Mouse (Mus musculus) forebrain, embryonic 11.5 days (tissue): ENCODE data around the gene Kcnk2. TPM values are rescaled to one million over a fixed set of nuclear protein-coding genes. Genes with fewer than 3 reads are reported as not detected.

Experiments
- ATAC-seq: fragments of 200-750 bp; cut with Nextera tagmentation; replicated peaks from 2 replicates; pipeline ENCODE4 v1.8.0; 2017; ENCODE audit warnings: moderate TSS enrichment; ENCODE audit not compliant: low FRiP score
- DNase-seq: peaks from one replicate; pipeline ENCODE4 v3.0.0-alpha.2; 2017; ENCODE audit warnings: low spot score
- H3K27ac ChIP-seq: fragments of 300-500 bp; sonication (generic); 2 replicates; pipeline ENCODE4 v1.5.1; 2014; ENCODE audit warnings: low read depth, low read length
- H3K27me3 ChIP-seq: fragments of 300-500 bp; sonication (generic); 2 replicates; pipeline ENCODE4 v1.6.1; 2014; ENCODE audit warnings: mild to moderate bottlenecking, low read length, mixed read lengths; ENCODE audit not compliant: control insufficient read depth, insufficient read depth
- H3K36me3 ChIP-seq: fragments of 300-500 bp; sonication (generic); 2 replicates; pipeline ENCODE4 v1.6.1; 2014; ENCODE audit warnings: mild to moderate bottlenecking, low read length, moderate library complexity, mixed read lengths; ENCODE audit not compliant: control insufficient read depth, insufficient read depth
- H3K4me1 ChIP-seq: fragments of 300-500 bp; sonication (generic); replicated peaks from 2 replicates; pipeline ENCODE4 v1.6.1; 2014; ENCODE audit warnings: low read length, mixed read lengths; ENCODE audit not compliant: control insufficient read depth, insufficient read depth
- H3K4me2 ChIP-seq: fragments of 300-500 bp; sonication (generic); 2 replicates; pipeline ENCODE4 v1.6.1; 2014; ENCODE audit warnings: low read depth, mild to moderate bottlenecking, low read length, moderate library complexity, mixed read lengths; ENCODE audit not compliant: severe bottlenecking
- H3K4me3 ChIP-seq: fragments of 300-500 bp; sonication (generic); 2 replicates; pipeline ENCODE4 v1.5.1; 2014; ENCODE audit warnings: low read depth, low read length
- H3K9ac ChIP-seq: fragments of 300-500 bp; sonication (generic); 2 replicates; pipeline ENCODE4 v1.6.1; 2014; ENCODE audit warnings: low read length
- H3K9me3 ChIP-seq: fragments of 300-500 bp; sonication (generic); 2 replicates; pipeline ENCODE4 v1.6.1; 2016; ENCODE audit warnings: low read length, mixed read lengths; ENCODE audit not compliant: control insufficient read depth
- WGBS: fragments of 180-500 bp; shearing (Covaris S2); extraction: QIAGEN DNeasy Blood & Tissue Kit; methylation state at CpG from one replicate; pipeline ENCODE4 v1.1.7; 2014; 5-methylcytosine and 5-hydroxymethylcytosine counted together
- polyA plus RNA-seq: library from polyadenylated mRNA; unstranded; fragments of >200 nt; fragmentation: Nextera tagmentation; extraction: Ambion mirVana; gene quantifications from 2 replicates; pipeline ENCODE4 v1.2.1, GENCODE M21; 2014

Gene Kcnk2
- polyA plus RNA-seq, 1 experiment from 2014 or later, result 6.5 TPM

- H3K9me3 ChIP-seq, result no peaks in the 10 kb centered on the region
- H3K27ac ChIP-seq, result no peak overlapping the region
- no peaks in the 10 kb centered on the region for H3K27me3 ChIP-seq
- H3K4me2 ChIP-seq, result no peak overlapping the region
- ATAC-seq, result no peak
- WGBS, result 82% methylated on average over 4 of the region's 4 CpGs
- H3K9ac ChIP-seq, result no peak overlapping the region
- H3K36me3 ChIP-seq, result no peaks in the 10 kb centered on the region
- no peak overlapping the region for H3K4me3 ChIP-seq
- no peak for DNase-seq
- H3K4me1 ChIP-seq, result no peaks in the 10 kb centered on the region
Observed at GRCm38 (mm10) chr1:189359699-189360098, 42.4 kb downstream of the Kcnk2 start.

GRCm38 (mm10) chr1:189353887-189354286 lies 48.2 kb downstream of the Kcnk2 start:
- Histone ChIP-seq H3K27me3 (no peaks in the 10 kb centered on the region), H3K36me3 (no peaks in the 10 kb centered on the region), H3K4me1 (no peaks in the 10 kb centered on the region), H3K4me3 (no peak overlapping the region), H3K4me2 (no peak overlapping the region), H3K9me3 (no peaks in the 10 kb centered on the region), H3K9ac (no peak overlapping the region), H3K27ac (no peak overlapping the region)
- DNase-seq, result no peak
- 88% methylated on average over 1 of the region's 1 CpGs for WGBS
- ATAC-seq, result no peak

- no peaks in the 10 kb centered on the region for H3K4me1 ChIP-seq
- 92% methylated on average over 6 of the region's 6 CpGs for WGBS
Observed at GRCm38 (mm10) chr1:189351804-189352203, 50.3 kb downstream of the Kcnk2 start.

GRCm38 (mm10) chr1:189349205-189349604 lies 52.9 kb downstream of the Kcnk2 start:
- no peak overlapping the region for H3K9ac ChIP-seq
- H3K4me1 ChIP-seq, result no peaks in the 10 kb centered on the region
- WGBS, result 94% methylated on average over 5 of the region's 5 CpGs
- H3K9me3 ChIP-seq, result no peaks in the 10 kb centered on the region
- H3K27me3 ChIP-seq, result no peaks in the 10 kb centered on the region
- no peak overlapping the region for H3K4me3 ChIP-seq
- H3K27ac ChIP-seq, result no peak overlapping the region
- DNase-seq (no peak), ATAC-seq (no peak)
- H3K4me2 ChIP-seq, result no peak overlapping the region
- no peaks in the 10 kb centered on the region for H3K36me3 ChIP-seq

More at GRCm38 (mm10) chr1:189351804-189352203, 50.3 kb downstream of the Kcnk2 start:
- H3K36me3 ChIP-seq, result no peaks in the 10 kb centered on the region
- H3K9ac ChIP-seq, result no peak overlapping the region
- no peaks in the 10 kb centered on the region for H3K9me3 ChIP-seq
- ATAC-seq (no peak), DNase-seq (no peak)
- H3K27ac ChIP-seq, result no peak overlapping the region
- no peaks in the 10 kb centered on the region for H3K27me3 ChIP-seq
- H3K4me3 ChIP-seq, result no peak overlapping the region
- H3K4me2 ChIP-seq, result no peak overlapping the region

- Histone ChIP-seq H3K27me3 (no peaks in the 10 kb centered on the region; the same call in 1 of the 2 replicates), H3K4me1 (no peaks in the 10 kb centered on the region), H3K4me2 (no peak overlapping the region), H3K9me3 (no peaks in the 10 kb centered on the region), H3K27ac (no peak overlapping the region), H3K36me3 (no peaks in the 10 kb centered on the region), H3K4me3 (no peak overlapping the region), H3K9ac (no peak overlapping the region)
- DNase-seq (no peak), ATAC-seq (no peak)
- WGBS, result 84% methylated on average over 5 of the region's 5 CpGs
Observed at GRCm38 (mm10) chr1:189345166-189345565, 56.9 kb downstream of the Kcnk2 start.

- Histone ChIP-seq H3K4me3 (peak overlapping the region; percentile 61), H3K4me2 (peak overlapping the region; percentile 99), H3K36me3 (no peaks in the 10 kb centered on the region), H3K27me3 (no peaks in the 10 kb centered on the region; the same call in 1 of the 2 replicates), H3K9ac (peak overlapping the region; percentile 90), H3K27ac (no peak overlapping the region), H3K4me1 (no peaks in the 10 kb centered on the region), H3K9me3 (no peaks in the 10 kb centered on the region)
- DNase-seq, result peak; percentile 75
- ATAC-seq, result peak; percentile 81
- under 1% methylated on average over 75 of the region's 82 CpGs for WGBS
Observed at GRCm38 (mm10) chr1:189343301-189344251, 58.5 kb downstream of the Kcnk2 start.

GRCm38 (mm10) chr1:189342416-189343104 lies 59.5 kb downstream of the Kcnk2 start:
- H3K9me3 ChIP-seq, result no peaks in the 10 kb centered on the region
- no peak overlapping the region for H3K27ac ChIP-seq
- peak; percentile 40 for ATAC-seq
- peak overlapping the region; percentile 61 for H3K4me3 ChIP-seq
- 5% methylated on average over 30 of the region's 30 CpGs for WGBS
- peak overlapping the region; percentile 90 for H3K9ac ChIP-seq
- DNase-seq, result peak; percentile 69
- peak overlapping the region; percentile 99 for H3K4me2 ChIP-seq
- no peaks in the 10 kb centered on the region for H3K36me3 ChIP-seq
- H3K27me3 ChIP-seq, result no peaks in the 10 kb centered on the region; the same call in 1 of the 2 replicates
- no peaks in the 10 kb centered on the region for H3K4me1 ChIP-seq

- no peak overlapping the region for H3K9ac ChIP-seq
- ATAC-seq (no peak), DNase-seq (no peak)
- no peaks in the 10 kb centered on the region for H3K36me3 ChIP-seq
- no peaks in the 10 kb centered on the region for H3K4me1 ChIP-seq
- WGBS, result 51% methylated on average over 4 of the region's 4 CpGs
- H3K27me3 ChIP-seq, result no peaks in the 10 kb centered on the region; the same call in 1 of the 2 replicates
- no peaks in the 10 kb centered on the region for H3K9me3 ChIP-seq
- no peak overlapping the region for H3K4me2 ChIP-seq
- no peak overlapping the region for H3K27ac ChIP-seq
- H3K4me3 ChIP-seq, result no peak overlapping the region
Observed at GRCm38 (mm10) chr1:189341381-189341917, 60.6 kb downstream of the Kcnk2 start.
